Mouse (Mus musculus): ENCODE data around the gene 4933417A18Rik.
"Not testable (repeated sequence)": the region's sequence is repeated elsewhere in the genome, so short reads cannot be mapped to it uniquely, and the experiment has no call there.

GRCm38 (mm10) chr13:34978635-34979034 lies 54.4 kb downstream of the 4933417A18Rik start:
- TF ChIP-seq CTCF (IDR thresholded peaks at IDR 0.05; ENCODE audit: borderline replicate concordance, insufficient read depth, low read length); POLR2A (IDR thresholded peaks at IDR 0.05; ENCODE audit: low read depth, low read length): not testable (repeated sequence)

All from embryonic fibroblast, embryonic 13.5 days (primary cell).